Mouse (Mus musculus) adrenal gland, adult 18-20 months (tissue): Measurements from ENCODE around the gene Cd38. TPM values are rescaled to one million over a fixed set of nuclear protein-coding genes. Genes with fewer than 3 reads are reported as not detected.
A peak's percentile ranks its signal among the peaks of the same experiment; 100 is the strongest.

Experiments
- DNase-seq, 2 experiments: peaks; one replicate each; pipeline ENCODE4 v3.0.0; 2021 to 2022; ENCODE audit warnings: low spot score in 2 of 2
- total RNA-seq, 2 experiments: library from RNA; stranded (reverse); gene quantifications; 1 replicate in 1 of 2; 2 replicates in 1 of 2; pipeline ENCODE4 v1.2.3; 2021

Cd38 gene
- total RNA-seq, 2 experiments from 2014 or later: 6.7 to 7.5 TPM

DNA sequence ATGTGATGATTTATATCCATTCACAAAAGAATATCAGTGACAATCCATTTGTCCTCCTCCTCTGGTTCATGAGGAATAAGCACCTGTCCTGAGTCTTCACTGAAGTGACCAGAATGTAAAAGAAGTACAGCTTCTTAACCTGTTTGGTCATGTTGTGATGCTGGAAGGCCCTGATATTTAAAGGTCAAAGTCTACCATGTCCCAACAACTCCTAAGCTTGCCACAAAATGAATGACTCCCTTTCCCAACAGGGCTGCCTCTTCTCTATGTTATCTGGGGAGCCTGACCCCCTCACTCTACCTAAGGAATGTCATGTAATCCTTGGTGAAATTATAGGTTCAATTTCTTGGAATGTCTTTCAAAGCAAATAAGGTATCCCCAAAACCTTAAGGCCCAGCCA, 59.4 kb downstream of the Cd38 start:
- DNase-seq: no peak

DNA sequence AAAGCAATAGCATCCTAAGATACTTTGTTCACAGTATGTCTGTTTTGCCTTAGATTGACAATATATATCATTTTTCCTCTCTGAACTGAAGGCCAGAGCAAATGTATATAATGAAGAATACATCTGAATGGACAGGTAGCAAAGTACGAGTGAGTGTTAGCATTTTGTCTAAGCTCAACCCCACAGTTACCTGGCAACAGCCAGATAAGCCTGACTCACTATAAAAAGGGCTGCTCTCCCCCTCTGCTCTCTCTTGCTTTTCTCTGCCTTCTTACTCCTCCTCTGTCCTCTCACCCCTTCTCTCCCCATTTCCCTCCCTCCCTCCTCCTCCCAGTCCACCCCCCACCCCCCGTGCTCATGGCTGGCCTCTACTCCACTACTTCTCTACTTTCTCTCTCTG, 64.9 kb downstream of the Cd38 start:
- no peak for DNase-seq

DNA sequence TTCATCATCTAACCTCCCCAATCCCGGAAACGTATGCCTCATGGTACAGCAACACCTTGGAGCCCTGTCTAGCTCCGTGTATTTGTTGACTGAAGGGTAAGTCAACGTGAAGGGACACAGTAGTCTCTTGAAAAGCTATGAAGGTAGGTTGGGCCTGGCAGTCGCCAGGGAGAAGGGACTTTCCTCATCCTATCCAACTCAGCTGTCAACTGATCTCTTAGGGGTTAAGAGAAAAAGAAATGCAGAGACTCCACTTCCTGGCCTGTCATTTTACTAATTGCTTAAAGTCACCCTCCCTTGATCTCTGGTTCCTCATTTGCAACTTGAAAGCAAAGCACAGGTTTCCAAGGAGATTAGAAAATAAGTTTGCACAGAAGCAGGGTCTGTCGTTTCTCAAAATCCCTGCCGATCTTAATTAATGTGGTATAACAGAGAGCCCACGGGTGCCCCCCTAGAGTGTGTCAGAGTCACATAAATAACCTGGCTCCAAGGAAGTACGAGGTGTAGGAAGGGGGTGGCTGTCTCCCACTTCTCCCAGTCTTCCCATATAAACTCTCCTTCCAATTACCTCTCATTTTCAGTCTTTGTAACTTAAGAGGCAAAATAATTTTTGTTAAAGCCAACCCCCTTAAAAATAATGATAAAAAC, 79.1 kb downstream of the Cd38 start:
- no peak for DNase-seq

DNA sequence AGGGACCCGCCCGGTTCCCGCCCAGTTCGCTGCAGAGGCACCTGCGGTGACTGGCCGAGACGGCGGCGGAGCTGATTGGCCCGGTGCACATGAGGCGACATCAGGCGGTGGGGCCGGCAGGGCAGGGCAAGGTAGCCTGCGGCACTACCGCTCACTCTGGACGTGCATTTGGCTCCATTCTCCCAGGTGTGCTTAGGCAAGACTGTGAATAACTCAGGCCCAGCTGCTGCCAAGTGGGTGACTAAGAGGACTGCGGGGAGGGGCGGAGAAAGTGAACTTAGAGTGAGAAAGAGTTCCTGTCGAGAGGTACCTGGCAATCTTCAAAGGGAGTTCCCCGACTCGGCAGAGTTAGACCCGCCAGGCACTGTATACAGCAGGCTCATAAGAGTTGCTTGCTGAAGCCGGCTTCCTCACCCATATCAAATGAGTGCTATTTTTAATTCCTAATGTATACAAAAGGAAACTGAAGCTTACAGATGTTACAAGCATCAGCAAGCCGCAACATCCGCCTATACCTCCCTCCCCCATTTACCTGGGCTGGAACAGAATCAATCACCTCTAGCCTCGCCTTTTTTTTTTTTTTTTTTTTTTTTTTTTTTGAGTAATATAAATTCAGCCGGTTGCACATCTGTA, 79.9 kb downstream of the Cd38 start:
- peak; percentile 21 to 46 for DNase-seq

DNA sequence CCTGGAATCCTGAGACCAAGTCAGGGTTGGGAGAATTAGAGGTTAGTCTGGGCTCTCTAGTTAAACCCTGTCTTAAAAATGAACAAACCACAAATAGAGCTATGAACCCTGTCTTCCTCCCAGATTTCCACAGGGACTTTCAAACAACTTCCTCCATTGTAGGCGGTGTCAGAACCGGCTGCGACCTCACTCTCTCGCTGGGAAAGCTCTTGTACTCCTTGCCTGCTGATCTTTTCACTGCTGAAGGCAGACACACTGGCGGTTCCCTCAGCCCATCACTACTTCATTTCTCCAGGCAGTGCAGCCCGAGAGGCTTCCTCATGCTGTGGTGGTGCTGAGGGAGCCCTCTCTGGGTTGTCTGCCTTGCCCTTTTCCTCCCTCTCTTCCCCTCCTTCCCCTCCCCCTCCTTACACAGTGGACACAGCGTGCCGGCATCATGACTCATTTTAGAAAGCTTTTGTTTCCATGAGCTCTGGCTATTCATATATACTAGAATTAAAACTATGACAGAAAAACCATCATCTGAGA, 80.5 kb downstream of the Cd38 start:
- DNase-seq: peak; percentile 13 to 32

DNA sequence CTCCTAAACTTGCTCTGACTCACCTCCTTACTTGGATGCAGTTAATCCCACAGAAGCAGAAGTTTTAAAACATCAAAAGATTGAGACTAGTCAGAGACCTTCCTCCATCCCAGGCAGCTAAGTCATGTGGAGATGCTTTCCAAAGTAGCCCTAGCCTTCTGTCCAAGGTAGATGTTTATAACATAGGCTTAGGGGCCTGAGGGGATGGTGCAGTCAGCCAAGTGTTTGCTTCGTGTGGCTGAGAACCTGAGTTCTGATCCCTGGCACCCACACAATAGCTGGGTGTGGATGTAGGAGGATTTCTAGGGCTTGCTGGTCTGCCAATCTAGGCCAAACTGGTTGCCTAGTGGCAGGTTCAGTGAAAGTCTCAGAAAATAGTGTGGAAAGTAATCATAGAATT, 84.9 kb downstream of the Cd38 start:
- no peak for DNase-seq

DNA sequence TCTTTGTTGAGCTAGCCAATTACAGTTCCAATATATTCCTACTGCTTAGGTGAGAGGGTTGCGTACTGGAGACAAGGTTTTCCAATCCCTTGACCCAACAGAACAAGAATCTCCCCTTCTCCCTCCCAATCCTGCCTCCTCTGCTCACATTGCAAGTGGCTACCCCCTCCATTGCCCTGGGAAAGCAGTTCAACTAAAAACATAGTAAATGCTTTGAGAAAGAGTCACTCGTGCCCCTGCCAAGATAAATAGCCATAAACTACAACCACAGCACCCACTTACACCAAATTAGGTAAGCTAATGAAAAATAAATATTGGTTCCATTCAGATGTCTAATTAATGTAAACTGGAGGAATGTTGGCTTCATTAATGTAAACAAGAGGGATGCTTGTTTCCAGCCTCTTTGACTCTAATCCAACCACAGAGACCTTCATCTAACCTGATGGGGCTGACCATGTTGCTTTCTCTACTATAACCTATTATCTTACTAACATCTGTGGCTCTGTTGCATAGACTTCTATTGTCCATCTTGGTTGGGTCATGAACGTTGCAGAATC, 91.6 kb downstream of the Cd38 start:
- no peak for DNase-seq

DNA sequence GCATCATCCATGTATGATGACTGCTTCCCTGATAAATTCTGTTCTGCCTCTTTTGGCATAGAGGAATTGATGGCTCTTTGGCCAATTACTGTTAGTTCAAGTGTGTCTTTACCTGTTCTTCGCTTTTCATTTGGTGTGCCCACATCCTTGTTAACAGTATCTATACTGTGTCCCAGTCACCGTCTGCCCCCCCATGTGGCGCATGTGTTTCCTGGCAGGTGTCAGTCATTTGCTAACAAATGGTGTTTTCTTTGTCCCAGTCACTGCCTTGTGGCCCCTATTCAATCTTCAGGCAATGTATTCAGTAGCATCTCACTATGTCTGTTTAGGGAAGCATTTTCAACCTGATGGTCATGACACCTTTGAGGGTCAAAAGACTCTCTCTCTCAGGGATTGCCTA, 92.7 kb downstream of the Cd38 start:
- DNase-seq: no peak

Other genes with a start within 250 kb of the Cd38 start
- 10 to 100 TPM; 10.5 to 11.0 TPM for gene Cc2d2a, start 206.2 kb upstream of the Cd38 start, total RNA-seq
- 1 to 10 TPM; 1.3 to 1.9 TPM for gene Bst1, start 49.7 kb upstream of the Cd38 start, total RNA-seq
- gene Fbxl5, start 46.9 kb upstream of the Cd38 start, total RNA-seq: 10 to 100 TPM; 65.1 to 69.5 TPM
- gene Gm7879, start 44.6 kb downstream of the Cd38 start, total RNA-seq: 10 to 100 TPM; 13.8 to 16.5 TPM
- gene Fgfbp1, start 113.2 kb downstream of the Cd38 start, total RNA-seq: not detected
- 1 to 10 TPM; 2.5 to 3.3 TPM for gene Prom1, start 233.5 kb downstream of the Cd38 start, total RNA-seq